Mouse (Mus musculus) monocyte, adult 59 days (primary cell): Measurements from ENCODE around the gene Klhl6. TPM values are rescaled to one million over a fixed set of nuclear protein-coding genes. Genes with fewer than 3 reads are reported as not detected.

ENCODE experiments used
- total RNA-seq, 2 experiments: library from RNA; stranded (reverse); gene quantifications; one replicate each; pipeline ENCODE4 v1.2.4; 2023

The Klhl6 gene
- total RNA-seq: 10 to 100 TPM; 29.5 to 32.7 TPM

GRCm38 (mm10) chr16:19982537-19983257, at the start of gene Klhl6:
Gene Klhl6 (minus strand): TSS chr16:19983037.

Other genes with a start within 250 kb of the Klhl6 start
- 1 to 10 TPM; 3.3 to 3.4 TPM for gene B3gnt5, start 222.8 kb downstream of the Klhl6 start, total RNA-seq
- gene Klhl24, start 114.5 kb upstream of the Klhl6 start, total RNA-seq: 100 to 1,000 TPM; 155 to 163 TPM
- 10 to 100 TPM; 28.9 to 38.0 TPM for gene Yeats2, start 158.0 kb upstream of the Klhl6 start, total RNA-seq